Mouse (Mus musculus) embryonic facial prominence, embryonic 15.5 days (tissue): ENCODE data around the gene Dnajc7. TPM values are rescaled to one million over a fixed set of nuclear protein-coding genes. Genes with fewer than 3 reads are reported as not detected.
A peak's percentile ranks its signal among the peaks of the same experiment; 100 is the strongest.
"Not testable (repeated sequence)": the region's sequence is repeated elsewhere in the genome, so short reads cannot be mapped to it uniquely, and the experiment has no call there.

ENCODE experiments used
- ATAC-seq: fragments of 200-750 bp; cut with Nextera tagmentation; 2 replicates; pipeline ENCODE4 v1.8.0; 2017; ENCODE audit warnings: low read depth, moderate TSS enrichment; ENCODE audit not compliant: insufficient number of reproducible peaks, low FRiP score, low TSS enrichment
- H3K27ac ChIP-seq: fragments of 300-500 bp; sonication (generic); replicated peaks from 2 replicates; pipeline ENCODE4 v1.5.1; 2015; ENCODE audit warnings: mild to moderate bottlenecking, inconsistent platforms
- H3K27me3 ChIP-seq: fragments of 300-500 bp; sonication (generic); 2 replicates; pipeline ENCODE4 v1.6.1; 2015; ENCODE audit warnings: inconsistent platforms
- H3K36me3 ChIP-seq: fragments of 300-500 bp; sonication (generic); 2 replicates; pipeline ENCODE4 v1.6.1; 2015; ENCODE audit warnings: mild to moderate bottlenecking, inconsistent platforms
- H3K4me1 ChIP-seq: fragments of 300-500 bp; sonication (generic); 2 replicates; pipeline ENCODE4 v1.6.1; 2015; ENCODE audit warnings: inconsistent platforms
- H3K4me2 ChIP-seq: fragments of 300-500 bp; sonication (generic); replicated peaks from 2 replicates; pipeline ENCODE4 v1.6.1; 2015; ENCODE audit warnings: mild to moderate bottlenecking, inconsistent platforms
- H3K4me3 ChIP-seq: fragments of 300-500 bp; sonication (generic); replicated peaks from 2 replicates; pipeline ENCODE4 v1.5.1; 2015; ENCODE audit warnings: mild to moderate bottlenecking, inconsistent platforms
- H3K9ac ChIP-seq: fragments of 300-500 bp; sonication (generic); 2 replicates; pipeline ENCODE4 v1.6.1; 2015; ENCODE audit warnings: inconsistent platforms
- H3K9me3 ChIP-seq: fragments of 300-500 bp; sonication (generic); replicated peaks from 2 replicates; pipeline ENCODE4 v1.6.1; 2016; ENCODE audit warnings: inconsistent platforms
- WGBS: fragments of 180-500 bp; shearing (Covaris S2); methylation state at CpG from one replicate; pipeline ENCODE4 v1.1.7; 2015; 5-methylcytosine and 5-hydroxymethylcytosine counted together
- polyA plus RNA-seq: library from polyadenylated mRNA; unstranded; fragments of >200 nt; fragmentation: Nextera tagmentation; extraction: Ambion mirVana; gene quantifications from 2 replicates; pipeline ENCODE4 v1.2.1, GENCODE M21; 2015

Dnajc7 gene
- polyA plus RNA-seq, 1 experiment from 2014 or later, result 256 TPM

DNA sequence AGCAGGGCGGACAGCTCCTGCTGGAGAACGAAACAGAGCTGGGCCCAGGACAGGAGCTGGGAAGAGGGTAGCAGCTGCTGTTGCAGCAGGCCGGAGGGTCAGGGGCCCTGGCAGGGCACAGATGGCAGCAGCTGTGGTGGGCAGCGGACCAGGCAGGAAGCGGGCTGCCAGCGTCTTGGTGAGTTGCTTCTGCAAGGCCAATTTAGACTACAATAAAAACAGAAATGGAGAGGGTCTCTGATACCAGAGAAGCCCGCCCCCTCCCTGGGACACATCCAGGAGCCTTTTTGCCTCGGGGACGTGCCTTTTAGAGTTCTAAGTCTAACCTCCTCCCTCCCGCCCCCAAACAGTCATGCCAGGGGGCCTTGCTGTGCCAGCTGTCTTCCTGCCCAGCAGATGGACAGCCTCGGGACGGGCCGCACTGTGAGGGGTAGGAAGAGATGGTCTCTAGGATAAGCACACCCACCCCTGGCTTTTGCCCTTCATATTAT, 8.9 kb upstream of the Dnajc7 start:
- ATAC-seq, result no peak
- peaks cover 30% of the 10 kb centered on the region for H3K36me3 ChIP-seq

DNA sequence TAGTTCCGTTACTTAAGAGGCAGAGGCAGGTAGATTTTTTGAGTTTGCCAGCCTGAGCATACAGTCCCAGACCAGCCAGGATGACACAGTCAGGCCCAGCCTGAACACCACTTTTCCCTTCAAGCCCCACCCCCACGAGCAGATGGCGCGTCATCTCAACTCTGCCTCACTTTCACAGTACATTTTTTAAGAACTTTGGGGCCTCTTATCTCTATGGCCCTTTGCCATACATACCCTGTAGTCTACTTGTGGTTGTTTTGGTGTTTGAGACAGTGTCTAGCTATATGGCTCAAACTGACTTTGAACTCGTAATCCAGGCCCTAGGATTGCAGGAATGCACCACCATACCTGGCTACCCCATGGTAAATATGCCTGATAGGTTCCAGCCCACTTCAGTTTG, 8.1 kb upstream of the Dnajc7 start:
- Histone ChIP-seq H3K27ac (no peak overlapping the region), H3K4me2 (no peak overlapping the region), H3K4me1 (peaks cover 27% of the 10 kb centered on the region), H3K36me3 (peaks cover 30% of the 10 kb centered on the region), H3K4me3 (no peak overlapping the region), H3K9ac (no peak overlapping the region), H3K27me3 (no peaks in the 10 kb centered on the region), H3K9me3 (no peaks in the 10 kb centered on the region)
- 83% methylated on average over 5 of the region's 5 CpGs for WGBS
- ATAC-seq, result no peak

More for the DNA sequence above, 8.9 kb upstream of the Dnajc7 start:
- H3K4me3 ChIP-seq, result no peak overlapping the region
- H3K27ac ChIP-seq, result no peak overlapping the region
- WGBS, result 47% methylated on average over 13 of the region's 13 CpGs
- H3K9ac ChIP-seq, result no peak overlapping the region
- no peak overlapping the region for H3K4me2 ChIP-seq
- H3K9me3 ChIP-seq, result no peaks in the 10 kb centered on the region
- peaks cover 21% of the 10 kb centered on the region for H3K4me1 ChIP-seq
- no peaks in the 10 kb centered on the region for H3K27me3 ChIP-seq

DNA sequence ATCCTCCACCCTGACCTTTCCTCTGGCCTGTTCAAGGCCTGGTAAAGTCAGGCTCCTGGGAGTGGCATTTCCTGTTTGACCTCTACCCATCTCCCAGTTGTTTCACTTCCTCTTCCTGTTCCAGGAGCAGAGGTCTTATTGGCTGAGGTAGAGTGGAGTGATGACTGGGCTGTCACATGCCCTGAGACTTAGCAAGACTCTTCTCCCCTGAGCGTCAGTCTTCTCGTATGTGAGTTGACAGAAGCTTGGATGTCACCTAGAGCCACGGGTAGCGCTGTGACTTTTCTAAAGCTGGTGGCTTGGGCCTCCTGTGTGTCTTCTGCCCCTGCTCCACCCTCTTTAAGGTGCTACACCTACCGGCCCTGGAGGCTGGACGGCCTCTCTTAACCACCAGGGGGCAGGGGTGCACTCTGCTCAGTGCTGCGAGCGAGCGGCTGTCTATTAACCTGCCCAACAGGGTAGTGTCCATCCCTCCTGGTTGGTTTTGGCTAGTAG, 6.8 kb upstream of the Dnajc7 start:
- no peaks in the 10 kb centered on the region for H3K27me3 ChIP-seq
- ATAC-seq, result no peak
- H3K9ac ChIP-seq, result no peak overlapping the region
- H3K36me3 ChIP-seq, result peaks cover 30% of the 10 kb centered on the region
- no peak overlapping the region for H3K27ac ChIP-seq
- 20% methylated on average over 9 of the region's 9 CpGs for WGBS
- H3K4me2 ChIP-seq, result no peak overlapping the region
- no peaks in the 10 kb centered on the region for H3K9me3 ChIP-seq
- H3K4me1 ChIP-seq, result peaks cover 27% of the 10 kb centered on the region
- no peak overlapping the region for H3K4me3 ChIP-seq

DNA sequence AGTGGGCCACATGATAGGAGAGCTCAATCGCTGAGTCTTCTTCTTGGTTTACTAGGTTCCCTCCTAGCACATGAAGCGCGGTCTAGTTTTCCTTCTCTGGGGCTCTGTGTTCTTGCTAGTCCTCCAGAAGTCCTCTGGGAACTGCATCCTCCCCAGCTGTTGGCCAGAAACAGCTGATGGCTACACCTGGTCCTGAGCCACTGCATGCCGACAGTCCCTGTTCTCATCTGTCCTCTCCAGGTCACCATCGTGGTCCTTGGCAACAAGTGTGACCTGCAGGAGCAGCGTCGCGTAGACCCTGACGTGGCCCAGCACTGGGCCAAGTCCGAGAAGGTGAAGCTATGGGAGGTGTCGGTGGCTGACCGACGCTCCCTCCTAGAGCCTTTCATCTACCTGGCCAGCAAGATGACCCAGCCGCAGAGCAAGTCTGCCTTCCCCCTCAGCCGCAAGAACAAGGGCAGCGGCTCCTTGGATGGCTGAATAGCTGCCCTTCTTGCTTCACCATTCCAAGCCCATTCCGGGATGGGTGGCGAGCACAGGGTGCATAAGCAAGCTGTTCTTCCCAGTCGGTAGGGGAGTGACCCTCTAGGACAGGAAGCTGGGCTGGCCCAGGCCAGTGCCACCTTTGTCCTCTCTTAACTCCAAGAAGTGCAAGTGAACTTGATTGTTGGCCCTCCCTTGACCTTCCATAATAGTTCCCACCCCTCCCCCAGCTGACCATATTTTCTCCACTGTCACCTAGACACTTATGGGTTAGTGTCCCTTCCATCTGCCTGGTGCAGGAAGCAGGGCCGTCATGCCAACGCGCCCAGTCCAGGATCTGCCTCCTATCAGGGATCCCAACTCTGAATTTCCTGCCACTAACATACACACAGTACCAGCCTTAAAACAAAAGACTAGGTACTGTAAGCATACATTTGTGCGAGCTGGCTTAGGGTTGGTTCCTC, 6.1 kb upstream of the Dnajc7 start:
- Histone ChIP-seq H3K9ac (no peak overlapping the region), H3K9me3 (no peaks in the 10 kb centered on the region), H3K4me1 (peaks cover 27% of the 10 kb centered on the region), H3K4me2 (no peak overlapping the region), H3K4me3 (no peak overlapping the region), H3K27me3 (no peaks in the 10 kb centered on the region), H3K27ac (no peak overlapping the region), H3K36me3 (peaks cover 30% of the 10 kb centered on the region)
- no peak for ATAC-seq
- 91% methylated on average over 23 of the region's 23 CpGs for WGBS

DNA sequence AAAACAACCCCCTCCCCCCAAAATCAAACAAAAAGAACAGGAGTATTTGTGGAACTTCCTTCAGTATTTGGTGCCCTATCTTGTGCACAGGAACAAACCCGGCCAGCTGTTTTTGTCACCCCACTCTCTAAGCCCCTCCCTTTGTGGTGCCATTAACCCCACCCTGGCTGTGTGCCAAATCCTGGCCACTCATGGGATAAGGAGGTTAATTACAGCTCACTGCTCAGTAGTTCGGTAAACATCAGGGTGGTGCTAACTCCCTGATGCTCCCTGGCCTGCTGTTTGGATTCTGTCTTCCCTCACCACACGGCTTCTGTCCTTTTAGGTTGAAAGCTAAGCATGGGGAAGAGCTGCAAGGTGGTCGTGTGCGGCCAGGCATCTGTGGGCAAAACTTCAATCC, 3.9 kb upstream of the Dnajc7 start:
- Histone ChIP-seq H3K4me1 (peaks cover 28% of the 10 kb centered on the region), H3K9ac (no peak overlapping the region), H3K27ac (peak overlapping the region; percentile 94), H3K9me3 (no peaks in the 10 kb centered on the region), H3K27me3 (no peaks in the 10 kb centered on the region), H3K4me3 (peak overlapping the region; percentile 83), H3K36me3 (peaks cover 30% of the 10 kb centered on the region), H3K4me2 (peak overlapping the region; percentile 60)
- 39% methylated on average over 5 of the region's 5 CpGs for WGBS
- no peak for ATAC-seq

DNA sequence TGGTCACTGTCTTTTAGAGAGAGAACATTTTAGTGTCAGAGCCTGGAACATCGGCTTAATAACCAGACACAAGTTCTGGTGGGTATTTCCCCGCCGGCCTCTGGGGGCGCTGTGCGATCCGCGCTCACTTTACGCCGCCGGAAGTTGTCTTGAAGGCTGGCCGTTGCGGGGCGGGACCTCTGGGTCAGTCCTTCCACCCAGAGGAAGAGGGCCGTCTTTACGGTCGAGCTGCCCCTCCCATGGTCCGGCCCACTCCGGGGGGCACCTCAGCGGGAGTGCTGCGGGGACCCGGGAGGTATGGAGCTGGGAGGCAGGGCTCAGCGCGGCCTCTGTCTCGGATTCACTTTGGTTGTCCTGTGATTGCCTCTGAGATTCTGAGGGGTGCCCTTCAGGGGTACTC, 2.7 kb upstream of the Dnajc7 start:
- under 1% methylated on average over 24 of the region's 24 CpGs for WGBS
- no peaks in the 10 kb centered on the region for H3K9me3 ChIP-seq
- H3K27ac ChIP-seq, result peak overlapping the region; percentile 94
- peak overlapping the region; percentile 83 for H3K4me3 ChIP-seq
- H3K36me3 ChIP-seq, result peaks cover 30% of the 10 kb centered on the region
- peaks cover 30% of the 10 kb centered on the region for H3K4me1 ChIP-seq
- H3K27me3 ChIP-seq, result no peaks in the 10 kb centered on the region
- peak overlapping the region; percentile 60 for H3K4me2 ChIP-seq
- peak; percentile 84 for ATAC-seq
- peak overlapping the region; percentile 79 for H3K9ac ChIP-seq

DNA sequence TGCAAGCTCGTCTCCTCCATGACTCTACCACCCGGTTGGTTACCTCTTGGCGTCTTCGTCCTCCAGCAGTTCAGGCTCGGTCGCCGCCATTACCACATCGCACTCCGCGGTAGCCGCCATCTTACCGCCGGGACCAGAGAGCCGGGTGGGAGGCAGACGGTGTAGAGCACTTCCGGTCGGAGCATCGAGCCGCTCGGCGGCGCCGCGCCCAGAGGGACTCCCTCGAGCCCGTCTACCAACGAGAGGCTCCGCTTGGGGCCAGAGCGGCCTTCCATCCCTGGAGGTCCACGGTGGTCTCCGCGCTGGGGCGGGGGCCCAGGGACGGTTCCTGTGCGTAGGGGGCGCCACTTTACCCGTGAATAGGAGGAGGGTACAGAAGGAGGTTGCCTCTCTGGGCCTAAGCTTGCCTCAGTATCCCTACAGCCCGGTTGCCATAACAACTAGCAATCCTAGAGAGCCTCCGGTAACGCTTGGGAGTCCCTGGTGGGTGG, 438 bp downstream of the Dnajc7 start:
- peak overlapping the region; percentile 92 for H3K4me3 ChIP-seq
- peaks cover 33% of the 10 kb centered on the region for H3K4me1 ChIP-seq
- WGBS, result under 1% methylated on average over 40 of the region's 40 CpGs
- H3K27me3 ChIP-seq, result no peaks in the 10 kb centered on the region
- peaks cover 6% of the 10 kb centered on the region; the same call in 1 of the 2 replicates for H3K36me3 ChIP-seq
- ATAC-seq, result peak; percentile 95
- H3K27ac ChIP-seq, result peak overlapping the region; percentile 97
- H3K9ac ChIP-seq, result peak overlapping the region; percentile 87
- H3K4me2 ChIP-seq, result peak overlapping the region; percentile 56
- no peaks in the 10 kb centered on the region for H3K9me3 ChIP-seq

DNA sequence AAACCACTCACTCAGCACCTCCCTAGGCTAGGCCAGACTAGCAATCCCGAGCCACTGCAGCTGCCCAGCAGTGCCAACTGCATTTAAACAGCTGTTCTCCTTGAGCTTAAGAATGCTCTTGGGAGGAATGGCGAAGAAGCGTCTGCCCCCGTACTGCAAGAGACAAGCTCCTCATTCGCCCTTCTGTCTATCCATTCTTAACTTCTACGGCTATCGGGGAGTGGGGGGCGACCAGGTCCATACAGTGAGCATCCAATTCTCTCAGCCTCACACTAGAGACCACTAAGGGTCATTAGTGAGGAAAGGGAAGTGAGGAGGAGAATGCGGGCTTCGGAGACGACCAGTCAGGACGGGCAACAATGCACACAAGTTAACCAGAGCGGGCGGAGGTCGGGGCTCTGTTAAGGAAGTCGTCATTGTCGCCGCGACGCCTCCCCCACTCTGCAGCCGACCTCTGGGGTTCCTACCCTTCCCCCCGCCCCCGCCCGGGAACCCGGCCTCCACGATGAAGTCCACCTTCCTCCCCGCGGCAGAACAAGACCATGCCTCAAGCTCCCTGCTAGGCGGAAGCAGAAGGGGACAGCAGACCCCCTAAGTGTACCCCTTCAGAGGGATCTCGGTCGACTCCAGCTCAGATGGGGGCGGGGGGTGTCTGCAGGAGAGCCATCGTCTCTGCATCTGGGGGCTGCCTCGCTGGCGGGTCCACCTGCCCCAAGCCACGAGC, 1.0 kb downstream of the Dnajc7 start, which contains the start of gene Nkiras2:
Gene Nkiras2 (plus strand): TSS at position 484 of the 724 bp plus-strand sequence.
- peak within 1 kb of the TSS; percentile 92 for H3K4me3 ChIP-seq
- ATAC-seq, result peak; percentile 44
- under 1% methylated on average over 36 of the region's 36 CpGs for WGBS
- H3K27me3 ChIP-seq, result no peaks in the 10 kb centered on the region
- H3K27ac ChIP-seq, result peak within 1 kb of the TSS; percentile 97
- peak within 1 kb of the TSS; percentile 56 for H3K4me2 ChIP-seq
- 0 out of 2 replicates have a peak, but pooled peaks cover 4% of the 10 kb centered on the region for H3K36me3 ChIP-seq
- peak within 1 kb of the TSS; percentile 87 for H3K9ac ChIP-seq
- peaks cover 26% of the 10 kb centered on the region for H3K4me1 ChIP-seq
- H3K9me3 ChIP-seq, result no peaks in the 10 kb centered on the region

DNA sequence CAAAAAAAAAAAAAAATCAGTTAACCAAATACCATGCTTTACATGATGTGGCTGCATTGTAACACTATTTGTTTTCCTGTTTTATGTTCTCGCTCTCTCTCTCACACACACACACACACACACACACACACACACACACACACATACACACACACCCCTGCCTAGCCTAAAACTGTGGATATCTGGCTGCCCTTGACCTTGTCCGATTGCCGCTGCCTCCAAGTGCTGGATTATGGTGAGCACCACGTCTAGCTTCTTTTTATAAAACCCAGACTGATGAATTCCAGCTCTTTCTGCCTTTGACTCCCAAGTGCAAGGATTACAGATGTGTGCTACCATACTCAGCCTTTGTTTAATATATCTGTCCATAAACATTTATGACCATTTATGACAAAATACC, 2.5 kb downstream of the Dnajc7 start:
- no peak overlapping the region for H3K4me2 ChIP-seq
- no peak overlapping the region for H3K27ac ChIP-seq
- ATAC-seq, result no peak
- H3K4me1 ChIP-seq, result peaks cover 24% of the 10 kb centered on the region
- WGBS, result 80% methylated on average over 4 of the region's 4 CpGs
- no peaks in the 10 kb centered on the region for H3K27me3 ChIP-seq
- no peak overlapping the region for H3K9ac ChIP-seq
- H3K4me3 ChIP-seq, result 0 out of 2 replicates have a peak overlapping the region, but pooled peaks have one; percentile 92
- H3K36me3 ChIP-seq, result 0 out of 2 replicates have a peak, but pooled peaks cover 4% of the 10 kb centered on the region
- H3K9me3 ChIP-seq, result no peaks in the 10 kb centered on the region

DNA sequence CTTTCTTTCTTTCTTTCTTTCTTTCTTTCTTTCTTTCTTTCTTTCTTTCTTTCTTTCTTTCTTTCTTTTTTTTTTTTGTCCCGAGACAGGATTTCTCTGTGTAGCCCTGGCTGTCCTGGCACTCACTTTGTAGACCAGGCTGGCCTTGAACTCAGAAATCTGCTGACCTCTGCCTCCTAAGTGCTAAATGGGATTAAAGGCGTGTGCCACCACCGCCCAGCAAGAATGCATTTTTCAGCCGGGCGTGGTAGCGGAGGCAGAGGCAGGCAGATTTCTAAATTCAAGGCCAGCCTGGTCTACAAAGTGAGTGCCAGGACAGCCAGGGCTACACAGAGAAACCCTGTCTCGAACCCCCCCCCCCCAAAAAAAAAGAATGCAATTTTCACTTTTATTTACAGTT, 3.1 kb downstream of the Dnajc7 start:
- not testable (repeated sequence) for H3K27me3 ChIP-seq, ATAC-seq
- 91% methylated on average over 7 of the region's 7 CpGs for WGBS

DNA sequence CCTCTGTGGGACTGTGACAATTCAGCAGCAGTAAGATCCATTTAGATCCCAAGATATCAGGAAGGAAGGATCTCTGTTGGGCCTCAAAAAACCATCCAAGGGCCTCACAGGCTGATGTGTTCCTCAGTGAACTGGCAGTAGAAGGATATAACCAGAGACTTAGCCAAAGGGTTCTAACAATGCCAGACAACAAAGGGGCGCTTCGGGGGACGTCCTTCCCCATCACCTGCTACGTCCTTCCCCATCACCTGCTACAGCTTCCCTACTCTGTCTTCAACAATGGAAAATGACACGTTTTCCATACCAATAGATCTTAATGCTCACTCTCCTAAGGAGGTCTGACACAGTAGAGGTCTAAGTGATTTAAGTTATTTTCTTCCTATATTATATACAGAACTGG, 3.6 kb downstream of the Dnajc7 start:
- Histone ChIP-seq H3K36me3 (0 out of 2 replicates have a peak, but pooled peaks cover 8% of the 10 kb centered on the region), H3K4me1 (peaks cover 24% of the 10 kb centered on the region)
- WGBS, result 90% methylated on average over 5 of the region's 5 CpGs

More for the DNA sequence above, 3.1 kb downstream of the Dnajc7 start:
- H3K4me2 ChIP-seq, H3K9ac ChIP-seq, H3K9me3 ChIP-seq, H3K36me3 ChIP-seq, H3K27ac ChIP-seq, H3K4me3 ChIP-seq: not testable (repeated sequence)
- peaks cover 24% of the 10 kb centered on the region for H3K4me1 ChIP-seq

More for the DNA sequence above, 3.6 kb downstream of the Dnajc7 start:
- no peaks in the 10 kb centered on the region for H3K9me3 ChIP-seq
- no peak overlapping the region for H3K4me3 ChIP-seq
- H3K9ac ChIP-seq, result no peak overlapping the region
- H3K27ac ChIP-seq, result no peak overlapping the region
- ATAC-seq, result no peak
- H3K4me2 ChIP-seq, result no peak overlapping the region
- no peaks in the 10 kb centered on the region for H3K27me3 ChIP-seq
